Comparison of ENCODE assay signal across 7 mouse cellular contexts in the genomic region with DNA sequence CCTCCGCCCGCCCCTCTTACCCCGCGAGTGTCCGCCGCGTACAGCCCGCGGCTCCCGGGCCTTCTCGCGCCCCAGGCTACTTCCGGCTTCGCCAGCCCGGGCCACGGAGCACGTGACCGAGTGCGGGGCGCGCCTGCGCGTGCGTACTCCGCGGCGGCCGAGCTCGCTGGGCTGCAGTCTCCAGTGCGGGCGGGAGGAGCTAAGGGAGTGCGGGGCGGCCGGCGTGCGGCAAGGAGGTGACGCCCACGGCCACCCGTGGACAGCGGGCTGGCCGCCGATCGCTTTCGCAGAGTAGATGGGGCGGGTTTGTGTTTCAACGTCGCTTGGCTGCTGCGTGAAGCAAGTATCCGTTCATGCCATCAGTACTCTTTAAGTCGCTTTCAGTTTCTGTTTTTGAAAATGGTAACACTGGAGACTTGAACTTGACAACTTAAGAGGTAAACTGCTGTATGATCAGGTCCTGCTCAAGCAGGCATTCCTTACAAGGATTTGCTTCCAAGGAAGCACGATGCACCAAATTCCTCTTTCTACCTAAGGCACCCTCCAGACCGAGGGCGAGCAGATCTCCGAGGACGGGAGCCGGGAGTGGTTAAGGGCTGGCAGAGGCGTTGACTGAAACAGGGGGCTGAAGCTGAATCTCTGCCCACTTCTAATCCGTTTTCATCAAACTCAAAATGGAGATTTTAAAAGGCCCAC. TPM values are rescaled to one million over a fixed set of nuclear protein-coding genes. Genes with fewer than 3 reads are reported as not detected.
DNase-seq lines count a peak whose midpoint lies in the region; ATAC-seq lines count a peak whose summit lies in the region.

A gene (minus strand): TSS at position 113 of the 696 bp plus-strand sequence.

- H3K4me1 ChIP-seq in embryonic facial prominence, embryonic 10.5 days = peaks cover 13% of the 10 kb centered on the region
- no peaks in the 10 kb centered on the region for H3K4me1 ChIP-seq in limb, embryonic 11.5 days (ENCODE audit: control insufficient read depth, insufficient read depth, low read length)
- peaks cover 6% of the 10 kb centered on the region for H3K4me1 ChIP-seq in midbrain, embryonic 14.5 days (ENCODE audit: control insufficient read depth, insufficient read depth, low read length)

- DNase-seq in adrenal gland, postnatal 10 days = peak; percentile 97
- DNase-seq in embryonic facial prominence, embryonic 10.5 days (ENCODE audit: low spot score) = peak; percentile 94
- DNase-seq in kidney, adult 18-20 months = peak; percentile 93
- DNase-seq in limb, embryonic 11.5 days (ENCODE audit: low spot score) = peak; percentile 91
- DNase-seq in midbrain, embryonic 14.5 days = peak; percentile 96
- DNase-seq in spleen, adult 18-20 months = peak; percentile 87 to 93

- H3K27me3 ChIP-seq in embryonic facial prominence, embryonic 10.5 days (replicated peaks; ENCODE audit: low read depth, poor library complexity, severe bottlenecking) = no peaks in the 10 kb centered on the region
- H3K27me3 ChIP-seq in limb, embryonic 11.5 days (ENCODE audit: control insufficient read depth, insufficient read depth, low read length) = no peaks in the 10 kb centered on the region
- H3K27me3 ChIP-seq in midbrain, embryonic 14.5 days (ENCODE audit: control insufficient read depth, insufficient read depth, low read length) = no peaks in the 10 kb centered on the region

- under 1% methylated on average over 58 of the region's 58 CpGs for WGBS in embryonic facial prominence, embryonic 10.5 days
- under 1% methylated on average over 58 of the region's 58 CpGs for WGBS in limb, embryonic 11.5 days
- under 1% methylated on average over 58 of the region's 58 CpGs for WGBS in midbrain, embryonic 14.5 days

- H3K4me3 ChIP-seq in embryonic facial prominence, embryonic 10.5 days = peak within 1 kb of the TSS; percentile 92
- H3K4me3 ChIP-seq in limb, embryonic 11.5 days (ENCODE audit: low read depth, low read length) = peak within 1 kb of the TSS; percentile 80
- H3K4me3 ChIP-seq in midbrain, embryonic 14.5 days (replicated peaks; ENCODE audit: low read depth, low read length) = peak within 1 kb of the TSS; percentile 79

- no peaks in the 10 kb centered on the region for H3K9me3 ChIP-seq in embryonic facial prominence, embryonic 10.5 days
- no peaks in the 10 kb centered on the region for H3K9me3 ChIP-seq in limb, embryonic 11.5 days (ENCODE audit: control insufficient read depth, low read length)
- no peaks in the 10 kb centered on the region for H3K9me3 ChIP-seq in midbrain, embryonic 14.5 days (ENCODE audit: control insufficient read depth, low read length)

- peak within 1 kb of the TSS; percentile 89 for H3K9ac ChIP-seq in limb, embryonic 11.5 days (ENCODE audit: low read length)
- H3K9ac ChIP-seq in midbrain, embryonic 14.5 days (replicated peaks; ENCODE audit: low read length) = peak within 1 kb of the TSS; percentile 89

- peak within 1 kb of the TSS; percentile 71 for H3K4me2 ChIP-seq in limb, embryonic 11.5 days (ENCODE audit: low read depth, severe bottlenecking)
- H3K4me2 ChIP-seq in midbrain, embryonic 14.5 days (ENCODE audit: low read length) = peak within 1 kb of the TSS; percentile 91

- peak within 1 kb of the TSS; percentile 93 for H3K27ac ChIP-seq in embryonic facial prominence, embryonic 10.5 days (replicated peaks)
- 0 out of 2 replicates have a peak within 1 kb of the TSS, but pooled peaks have one; percentile 33 for H3K27ac ChIP-seq in limb, embryonic 11.5 days (replicated peaks; ENCODE audit: low read depth, low read length)
- peak within 1 kb of the TSS; percentile 70 for H3K27ac ChIP-seq in midbrain, embryonic 14.5 days (replicated peaks; ENCODE audit: low read depth, low read length)

- peak; percentile 57 for ATAC-seq in granulocyte monocyte progenitor cell, adult 5-6 weeks (replicated peaks; ENCODE audit: poor library complexity, severe bottlenecking)
- peak; percentile 91 for ATAC-seq in limb, embryonic 11.5 days (ENCODE audit: insufficient number of reproducible peaks, low FRiP score, low TSS enrichment, low read depth)
- peak; percentile 98 for ATAC-seq in midbrain, embryonic 14.5 days (ENCODE audit: low FRiP score, low TSS enrichment)

- H3K36me3 ChIP-seq in embryonic facial prominence, embryonic 10.5 days (replicated peaks) = peaks cover 60% of the 10 kb centered on the region
- H3K36me3 ChIP-seq in limb, embryonic 11.5 days (ENCODE audit: control insufficient read depth, insufficient read depth, low read length) = peaks cover 5% of the 10 kb centered on the region; the same call in 1 of the 2 replicates
- peaks cover 30% of the 10 kb centered on the region for H3K36me3 ChIP-seq in midbrain, embryonic 14.5 days (ENCODE audit: control insufficient read depth, insufficient read depth, low read length)

RNA-seq across cellular contexts. Expression of the gene that starts here (rescaled TPM):
- total RNA-seq in adrenal gland, postnatal 10 days (2021) = 10 to 100 TPM; 32.4 to 38.4 TPM
- 29.8 and 30.1 TPM in 2 replicates for polyA plus RNA-seq in embryonic facial prominence, embryonic 10.5 days (2016; fragmentation: Nextera tagmentation; extraction: Ambion mirVana)
- total RNA-seq in granulocyte monocyte progenitor cell, adult 5-6 weeks (2014; fragmentation: Nextera tagmentation) = 69.1 and 70.9 TPM in 2 replicates
- total RNA-seq in granulocyte monocyte progenitor cell, adult 5-6 weeks (2017) = 53.0 and 67.7 TPM in 2 replicates
- polyA plus RNA-seq in limb, embryonic 11.5 days (2014; fragmentation: Nextera tagmentation; extraction: Ambion mirVana) = 30.7 and 32.6 TPM in 2 replicates
- 27.0 and 36.2 TPM in 2 replicates for polyA plus RNA-seq in midbrain, embryonic 14.5 days (2014; fragmentation: Nextera tagmentation; extraction: Ambion mirVana)

Comparison
In these comparisons a context has a peak if more than half of its experiments do, and no peak if none do; other contexts are left out.
1. Peak in every context shown above with its lines: DNase-seq, ATAC-seq, H3K4me3 ChIP-seq and H3K27ac ChIP-seq.
2. H3K27ac ChIP-seq: peak in every context shown above with its lines; median percentile 93 in embryonic facial prominence, embryonic 10.5 days; 70 in midbrain, embryonic 14.5 days; 33 in limb, embryonic 11.5 days.